Mouse (Mus musculus) embryonic facial prominence, embryonic 13.5 days (tissue): ENCODE results near the gene Prkn. TPM values are rescaled to one million over a fixed set of nuclear protein-coding genes. Genes with fewer than 3 reads are reported as not detected.

Experiments
- ATAC-seq: fragments of 200-750 bp; cut with Nextera tagmentation; 2 replicates; pipeline ENCODE4 v1.8.0; 2017; ENCODE audit warnings: low read depth; ENCODE audit not compliant: insufficient number of reproducible peaks, insufficient read depth, low FRiP score, low TSS enrichment
- H3K27ac ChIP-seq: fragments of 300-500 bp; sonication (generic); 2 replicates; pipeline ENCODE4 v1.5.1; 2015; ENCODE audit warnings: moderate library complexity, mild to moderate bottlenecking, inconsistent platforms
- H3K27me3 ChIP-seq: fragments of 300-500 bp; sonication (generic); 2 replicates; pipeline ENCODE4 v1.6.1; 2015; ENCODE audit warnings: mild to moderate bottlenecking, inconsistent platforms
- H3K36me3 ChIP-seq: fragments of 300-500 bp; sonication (generic); 2 replicates; pipeline ENCODE4 v1.6.1; 2015; ENCODE audit warnings: mild to moderate bottlenecking, inconsistent platforms
- H3K4me1 ChIP-seq: fragments of 300-500 bp; sonication (generic); 2 replicates; pipeline ENCODE4 v1.6.1; 2015; ENCODE audit warnings: inconsistent platforms
- H3K4me2 ChIP-seq: fragments of 300-500 bp; sonication (generic); 2 replicates; pipeline ENCODE4 v1.6.1; 2015; ENCODE audit warnings: moderate library complexity, mild to moderate bottlenecking, inconsistent platforms
- H3K4me3 ChIP-seq: fragments of 300-500 bp; sonication (generic); 2 replicates; pipeline ENCODE4 v1.5.1; 2015; ENCODE audit warnings: mild to moderate bottlenecking, inconsistent platforms
- H3K9ac ChIP-seq: fragments of 300-500 bp; sonication (generic); 2 replicates; pipeline ENCODE4 v1.6.1; 2015; ENCODE audit warnings: mild to moderate bottlenecking, inconsistent platforms
- H3K9me3 ChIP-seq: fragments of 300-500 bp; sonication (generic); 2 replicates; pipeline ENCODE4 v1.6.1; 2016; ENCODE audit warnings: inconsistent platforms
- WGBS: fragments of 180-500 bp; shearing (Covaris S2); methylation state at CpG from one replicate; pipeline ENCODE4 v1.1.7; 2015; ENCODE audit warnings: mixed read lengths; 5-methylcytosine and 5-hydroxymethylcytosine counted together
- polyA plus RNA-seq: library from polyadenylated mRNA; unstranded; fragments of >200 nt; fragmentation: Nextera tagmentation; extraction: Ambion mirVana; gene quantifications from 2 replicates; pipeline ENCODE4 v1.2.1, GENCODE M21; 2015

Prkn gene
- polyA plus RNA-seq, 1 experiment from 2014 or later = 1.1 TPM

- H3K4me3 ChIP-seq = no peak overlapping the region
- H3K4me1 ChIP-seq = no peaks in the 10 kb centered on the region
- no peak overlapping the region for H3K4me2 ChIP-seq
- WGBS = 72% methylated on average over 3 of the region's 3 CpGs
- no peak overlapping the region for H3K27ac ChIP-seq
- H3K9me3 ChIP-seq = no peaks in the 10 kb centered on the region
- H3K9ac ChIP-seq = no peak overlapping the region
- no peak for ATAC-seq
- no peaks in the 10 kb centered on the region for H3K27me3 ChIP-seq
- no peaks in the 10 kb centered on the region for H3K36me3 ChIP-seq
Measured at GRCm38 (mm10) chr17:11507082-11507481, 666.9 kb downstream of the Prkn start.

- Histone ChIP-seq H3K4me3 (no peak overlapping the region), H3K4me2 (no peak overlapping the region), H3K4me1 (0 out of 2 replicates have a peak, but pooled peaks cover 6% of the 10 kb centered on the region), H3K9ac (no peak overlapping the region), H3K36me3 (no peaks in the 10 kb centered on the region), H3K9me3 (no peaks in the 10 kb centered on the region), H3K27me3 (no peaks in the 10 kb centered on the region), H3K27ac (no peak overlapping the region)
- WGBS = 61% methylated on average over 7 of the region's 7 CpGs
- no peak for ATAC-seq
Measured at GRCm38 (mm10) chr17:11510081-11510480, 669.9 kb downstream of the Prkn start.

DNA sequence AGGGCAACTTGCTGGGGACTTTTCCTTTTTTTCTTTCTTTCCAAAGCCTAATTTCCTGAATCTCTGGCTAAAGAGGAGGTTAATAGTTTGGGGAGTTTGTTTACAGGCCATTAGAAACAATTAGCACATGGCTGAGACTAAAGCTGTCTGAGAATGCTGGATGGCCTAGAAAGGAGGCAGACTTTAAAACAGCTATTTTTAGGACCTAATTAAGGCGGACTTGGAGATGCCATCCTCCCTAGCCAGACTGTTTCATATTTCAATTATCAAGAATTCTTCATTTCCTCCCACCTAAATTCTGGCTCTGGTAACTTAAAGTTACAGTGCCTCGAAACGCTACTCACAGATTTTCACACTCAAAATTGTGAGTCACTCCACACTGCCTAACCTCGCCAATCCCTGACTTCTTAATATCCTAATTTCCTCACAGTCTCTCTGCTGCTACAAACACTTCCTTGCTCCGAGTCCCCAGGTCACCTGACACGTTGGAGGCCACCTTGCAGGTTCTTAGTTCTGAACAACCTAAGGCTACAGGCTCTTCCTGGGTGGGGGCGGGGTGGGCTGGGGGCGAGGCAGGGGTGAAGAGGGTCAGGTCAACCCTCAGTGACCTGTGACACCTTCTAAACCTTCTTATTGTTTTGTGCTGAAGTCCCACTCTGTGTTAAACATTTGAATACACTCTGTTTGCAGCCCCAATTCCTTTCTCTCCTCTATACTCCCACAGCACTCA lies 674.0 kb downstream of the Prkn start:
- 27% methylated on average over 8 of the region's 8 CpGs for WGBS
- ATAC-seq = no peak

GRCm38 (mm10) chr17:11515619-11516018 lies 675.4 kb downstream of the Prkn start:
- no peak for ATAC-seq
- 89% methylated on average over 4 of the region's 4 CpGs for WGBS

More for the DNA sequence above, 674.0 kb downstream of the Prkn start:
- Histone ChIP-seq H3K27me3 (no peaks in the 10 kb centered on the region), H3K4me1 (0 out of 2 replicates have a peak, but pooled peaks cover 6% of the 10 kb centered on the region), H3K4me3 (no peak overlapping the region), H3K27ac (no peak overlapping the region), H3K9me3 (no peaks in the 10 kb centered on the region), H3K4me2 (no peak overlapping the region), H3K36me3 (no peaks in the 10 kb centered on the region), H3K9ac (no peak overlapping the region)

GRCm38 (mm10) chr17:11516165-11516564 lies 676.0 kb downstream of the Prkn start:
- Histone ChIP-seq H3K4me3 (no peak overlapping the region), H3K27me3 (no peaks in the 10 kb centered on the region), H3K4me2 (no peak overlapping the region), H3K9ac (no peak overlapping the region), H3K27ac (no peak overlapping the region), H3K4me1 (0 out of 2 replicates have a peak, but pooled peaks cover 6% of the 10 kb centered on the region), H3K36me3 (no peaks in the 10 kb centered on the region), H3K9me3 (no peaks in the 10 kb centered on the region)
- WGBS = 86% methylated on average over 7 of the region's 7 CpGs
- no peak for ATAC-seq

More at GRCm38 (mm10) chr17:11515619-11516018, 675.4 kb downstream of the Prkn start:
- Histone ChIP-seq H3K4me3 (no peak overlapping the region), H3K4me2 (no peak overlapping the region), H3K9ac (no peak overlapping the region), H3K36me3 (no peaks in the 10 kb centered on the region), H3K27me3 (no peaks in the 10 kb centered on the region), H3K9me3 (no peaks in the 10 kb centered on the region), H3K4me1 (0 out of 2 replicates have a peak, but pooled peaks cover 6% of the 10 kb centered on the region), H3K27ac (no peak overlapping the region)

DNA sequence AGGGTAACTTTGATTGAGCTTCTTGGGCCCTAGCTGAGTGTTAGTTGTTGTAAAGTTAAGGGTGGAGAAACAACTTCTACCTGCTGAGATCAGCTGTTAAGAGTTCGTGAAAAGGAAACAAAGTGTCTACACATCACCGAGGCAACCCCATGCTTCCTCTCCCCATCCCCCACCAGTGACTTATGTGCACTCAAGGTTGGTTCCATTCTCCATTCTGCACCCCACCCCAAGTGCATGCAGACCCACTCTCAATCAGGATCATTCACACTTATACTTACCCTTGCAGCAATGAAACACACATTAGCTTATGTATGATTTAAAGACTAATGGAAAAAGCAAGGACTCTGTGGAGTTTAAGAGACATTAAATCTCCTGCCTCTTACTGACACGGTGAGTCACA lies 691.9 kb downstream of the Prkn start:
- Histone ChIP-seq H3K4me3 (no peak overlapping the region), H3K36me3 (no peaks in the 10 kb centered on the region), H3K4me1 (no peaks in the 10 kb centered on the region), H3K27ac (no peak overlapping the region), H3K4me2 (no peak overlapping the region), H3K9me3 (no peaks in the 10 kb centered on the region), H3K9ac (no peak overlapping the region), H3K27me3 (no peaks in the 10 kb centered on the region)
- WGBS = 45% methylated on average over 3 of the region's 3 CpGs
- no peak for ATAC-seq

DNA sequence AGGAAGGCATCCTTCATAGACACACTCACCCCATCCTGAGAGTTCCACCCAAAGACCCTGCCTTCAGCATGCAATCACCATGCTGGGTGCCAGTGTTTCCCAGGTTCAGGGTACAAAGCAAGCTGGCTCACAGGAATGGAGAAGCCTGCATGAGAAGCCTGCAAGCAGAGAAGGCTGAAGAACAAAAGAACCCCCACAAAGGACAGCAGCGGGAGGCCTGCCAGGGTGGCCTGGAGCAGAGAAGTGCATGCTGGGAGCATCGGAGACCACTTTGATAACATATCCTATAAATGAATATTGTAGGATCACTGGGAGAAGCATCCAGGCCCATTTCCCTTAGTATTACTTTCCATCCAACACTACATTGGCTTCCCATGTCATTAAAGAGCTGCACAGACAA lies 692.6 kb downstream of the Prkn start:
- no peak overlapping the region for H3K27ac ChIP-seq
- H3K9me3 ChIP-seq = no peaks in the 10 kb centered on the region
- no peak overlapping the region for H3K9ac ChIP-seq
- no peaks in the 10 kb centered on the region for H3K27me3 ChIP-seq
- H3K4me1 ChIP-seq = no peaks in the 10 kb centered on the region
- no peak for ATAC-seq
- 47% methylated on average over 2 of the region's 2 CpGs for WGBS
- H3K36me3 ChIP-seq = no peaks in the 10 kb centered on the region
- no peak overlapping the region for H3K4me2 ChIP-seq
- no peak overlapping the region for H3K4me3 ChIP-seq

DNA sequence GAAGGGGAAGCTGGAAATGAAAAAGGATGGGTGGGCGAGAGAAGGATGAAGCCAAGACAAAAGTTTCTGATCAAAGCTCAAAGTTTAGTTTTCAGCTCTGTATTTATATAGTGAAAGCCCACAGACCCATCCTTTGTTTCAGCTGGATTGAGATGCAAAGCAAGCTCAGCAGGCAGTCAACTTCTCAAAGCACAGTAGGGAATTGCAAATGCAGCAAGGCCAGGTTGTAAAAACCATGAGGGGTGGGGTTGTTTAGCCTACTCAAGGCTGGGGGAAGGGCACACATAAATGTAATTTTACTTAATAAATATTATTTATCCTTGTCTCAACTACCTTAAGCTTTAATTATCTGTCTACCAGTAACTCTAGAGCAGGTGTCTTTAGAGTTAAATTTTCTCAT lies 693.7 kb downstream of the Prkn start:
- ATAC-seq = no peak
- Histone ChIP-seq H3K4me2 (no peak overlapping the region), H3K4me1 (no peaks in the 10 kb centered on the region), H3K9ac (no peak overlapping the region), H3K27ac (no peak overlapping the region), H3K27me3 (no peaks in the 10 kb centered on the region), H3K9me3 (no peaks in the 10 kb centered on the region), H3K36me3 (no peaks in the 10 kb centered on the region), H3K4me3 (no peak overlapping the region)
- WGBS = 62% methylated on average over 1 of the region's 1 CpGs

DNA sequence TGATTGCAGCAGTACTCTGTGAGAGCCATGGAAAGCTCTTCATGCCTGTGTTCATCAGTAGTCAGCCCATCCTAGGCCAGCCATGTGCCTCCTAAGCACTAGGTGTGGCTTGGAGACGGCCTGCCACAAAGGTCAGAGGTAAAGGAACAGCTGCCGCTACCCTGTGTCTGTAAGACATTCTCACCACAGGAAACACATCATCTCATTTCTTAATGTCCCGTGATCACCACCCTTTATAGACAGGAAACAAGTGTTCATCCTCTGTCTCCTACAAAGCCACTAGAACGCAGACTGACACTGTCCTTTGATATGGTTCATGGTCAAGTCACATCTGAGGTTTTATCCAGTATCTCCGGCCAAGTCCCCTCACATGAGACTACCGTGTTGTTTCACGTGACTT lies 698.6 kb downstream of the Prkn start:
- Histone ChIP-seq H3K9ac (no peak overlapping the region), H3K27me3 (no peaks in the 10 kb centered on the region), H3K9me3 (no peaks in the 10 kb centered on the region), H3K36me3 (no peaks in the 10 kb centered on the region), H3K4me1 (no peaks in the 10 kb centered on the region), H3K4me2 (no peak overlapping the region), H3K4me3 (no peak overlapping the region), H3K27ac (no peak overlapping the region)
- 89% methylated on average over 7 of the region's 7 CpGs for WGBS
- no peak for ATAC-seq

- Histone ChIP-seq H3K9ac (no peak overlapping the region), H3K4me3 (no peak overlapping the region), H3K9me3 (no peaks in the 10 kb centered on the region), H3K4me2 (no peak overlapping the region), H3K27me3 (no peaks in the 10 kb centered on the region), H3K4me1 (no peaks in the 10 kb centered on the region), H3K27ac (no peak overlapping the region), H3K36me3 (no peaks in the 10 kb centered on the region)
- no peak for ATAC-seq
- 58% methylated on average over 4 of the region's 4 CpGs for WGBS
Measured at GRCm38 (mm10) chr17:11541928-11542623, 701.9 kb downstream of the Prkn start.

DNA sequence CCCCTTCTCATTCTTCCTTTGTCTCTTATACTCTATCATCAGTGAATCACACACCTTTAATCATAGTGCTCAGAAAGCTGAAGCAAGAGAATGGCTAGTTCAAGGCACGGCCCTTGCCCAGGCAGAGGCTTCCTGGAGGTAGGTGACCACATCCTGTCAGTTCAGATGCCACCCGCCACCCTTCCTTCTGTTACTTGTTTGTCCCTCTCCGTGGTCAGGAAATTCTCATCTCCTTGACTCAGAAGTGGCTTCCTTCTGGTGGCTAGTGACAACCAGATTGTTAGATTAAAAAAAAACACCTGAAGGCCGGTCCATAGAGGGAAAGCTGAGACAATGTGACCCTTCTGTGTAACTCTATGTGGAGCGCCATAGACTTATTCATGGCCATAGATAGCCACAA lies 710.4 kb downstream of the Prkn start:
- Histone ChIP-seq H3K27ac (no peak overlapping the region), H3K4me3 (no peak overlapping the region), H3K4me1 (no peaks in the 10 kb centered on the region), H3K9ac (no peak overlapping the region), H3K9me3 (no peaks in the 10 kb centered on the region), H3K36me3 (no peaks in the 10 kb centered on the region), H3K4me2 (no peak overlapping the region), H3K27me3 (no peaks in the 10 kb centered on the region)
- WGBS = 82% methylated on average over 5 of the region's 5 CpGs
- no peak for ATAC-seq

DNA sequence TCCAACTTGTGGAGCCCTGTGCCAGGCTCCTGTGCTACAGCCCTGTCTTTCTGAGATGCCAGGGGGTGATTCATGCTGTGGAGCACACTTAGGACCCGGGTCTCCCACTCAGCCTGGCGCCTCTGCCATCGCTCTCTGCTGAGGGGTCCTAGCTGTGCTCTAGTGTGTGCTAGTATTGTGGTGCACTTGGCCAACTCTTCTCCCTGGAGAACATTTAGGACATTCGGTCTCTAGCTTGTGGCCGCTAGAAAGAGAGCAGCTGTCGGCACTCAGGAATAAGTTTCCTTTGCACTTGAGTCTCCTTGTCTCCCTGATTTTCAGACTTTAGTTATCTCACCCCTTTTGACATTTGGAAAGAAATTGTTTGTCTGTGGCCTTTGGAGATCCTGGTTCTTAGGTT lies 725.5 kb downstream of the Prkn start:
- Histone ChIP-seq H3K4me3 (no peak overlapping the region), H3K27me3 (no peaks in the 10 kb centered on the region), H3K36me3 (no peaks in the 10 kb centered on the region), H3K4me2 (no peak overlapping the region), H3K9me3 (no peaks in the 10 kb centered on the region), H3K9ac (no peak overlapping the region), H3K4me1 (no peaks in the 10 kb centered on the region), H3K27ac (no peak overlapping the region)
- 91% methylated on average over 6 of the region's 6 CpGs for WGBS
- ATAC-seq = no peak
